Mouse (Mus musculus): ENCODE measurements around the gene Mpped1.

Gene Mpped1

GRCm38 (mm10) chr15:83796924-83797323, 17.7 kb downstream of the Mpped1 start:
- no peak for DNase-seq

- DNase-seq, result no peak
Observed at GRCm38 (mm10) chr15:83798964-83799363, 19.7 kb downstream of the Mpped1 start.

GRCm38 (mm10) chr15:83801011-83801410, 21.7 kb downstream of the Mpped1 start:
- no peak for DNase-seq

GRCm38 (mm10) chr15:83814106-83814505, 34.8 kb downstream of the Mpped1 start:
- DNase-seq, result no peak

GRCm38 (mm10) chr15:83828011-83828410, 48.7 kb downstream of the Mpped1 start:
- DNase-seq, result no peak

DNA sequence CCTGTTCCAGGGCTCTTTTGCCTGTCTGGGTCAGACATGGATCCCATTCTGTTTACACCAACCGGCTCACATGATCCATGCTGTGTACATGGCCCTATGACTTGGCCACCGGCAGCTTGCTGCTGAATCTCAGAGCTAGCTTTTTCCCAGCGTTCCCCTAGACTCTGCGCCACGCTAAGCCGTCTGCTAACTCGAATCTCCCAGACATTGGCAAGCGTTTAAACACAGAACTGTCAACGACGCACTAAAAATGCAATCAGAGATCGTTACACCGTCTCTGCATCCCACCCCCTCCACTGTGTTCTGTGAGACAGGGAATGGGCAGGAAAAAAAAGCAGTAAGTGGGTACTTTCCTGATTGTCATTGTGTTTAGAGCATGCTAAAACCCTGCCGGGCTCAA, 50.0 kb downstream of the Mpped1 start:
- DNase-seq, result no peak

DNA sequence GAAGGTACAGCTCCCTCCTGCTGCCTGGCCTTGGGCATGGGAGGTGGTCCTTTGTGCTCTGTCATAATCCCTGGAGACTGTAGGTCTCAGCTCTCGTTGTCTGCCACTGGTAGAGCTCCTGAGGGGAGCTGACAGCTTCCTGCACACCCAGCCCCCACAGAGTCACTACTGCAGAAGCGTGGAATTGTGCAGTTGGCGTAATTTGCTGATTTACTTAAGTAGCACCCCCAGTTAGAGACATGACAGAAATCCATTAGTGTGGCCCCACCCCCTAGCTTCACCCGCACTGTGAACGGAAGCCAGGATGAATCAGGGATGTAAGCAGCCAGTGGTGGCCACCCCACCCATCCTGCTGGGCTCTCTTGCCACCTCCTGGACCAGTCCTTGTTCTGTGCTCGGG, 53.0 kb downstream of the Mpped1 start:
- DNase-seq, result no peak

DNA sequence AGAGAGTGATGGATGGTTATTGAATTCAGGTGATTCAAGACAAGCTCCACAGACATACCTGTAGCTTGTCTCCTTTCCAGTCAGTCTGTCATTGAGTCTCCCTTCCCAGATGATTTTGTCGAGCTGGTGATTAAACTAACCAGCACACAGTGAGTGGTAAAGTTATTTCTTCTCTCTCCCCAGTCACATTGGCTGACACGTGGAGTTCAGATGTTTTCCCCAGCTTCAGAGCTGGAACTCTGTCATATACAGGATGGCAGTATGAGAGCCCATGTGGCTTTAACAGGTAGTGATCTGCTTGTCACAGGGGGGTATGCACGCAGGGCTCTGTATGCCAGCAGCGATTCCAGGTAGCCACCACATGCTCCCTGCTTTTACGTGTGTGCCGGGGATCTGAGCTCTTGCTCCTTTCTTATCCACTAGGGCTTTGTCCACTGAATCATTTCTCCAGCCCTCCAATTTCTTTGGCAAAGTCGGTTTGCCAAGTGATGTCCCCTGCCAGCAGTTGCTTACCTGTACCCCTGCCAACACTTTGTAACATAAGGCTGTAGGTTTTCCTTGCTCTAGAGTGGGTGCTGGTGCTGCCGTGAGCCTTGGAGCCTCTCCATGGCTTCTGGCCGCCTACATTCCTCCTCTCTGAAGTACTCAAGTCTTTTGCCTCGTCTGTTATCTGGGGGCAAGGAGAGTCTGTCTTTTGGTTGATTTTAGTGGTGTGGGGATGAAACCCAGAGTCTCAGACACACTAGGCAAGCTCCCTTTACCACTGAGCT, 61.9 kb downstream of the Mpped1 start:
- DNase-seq, result no peak

DNA sequence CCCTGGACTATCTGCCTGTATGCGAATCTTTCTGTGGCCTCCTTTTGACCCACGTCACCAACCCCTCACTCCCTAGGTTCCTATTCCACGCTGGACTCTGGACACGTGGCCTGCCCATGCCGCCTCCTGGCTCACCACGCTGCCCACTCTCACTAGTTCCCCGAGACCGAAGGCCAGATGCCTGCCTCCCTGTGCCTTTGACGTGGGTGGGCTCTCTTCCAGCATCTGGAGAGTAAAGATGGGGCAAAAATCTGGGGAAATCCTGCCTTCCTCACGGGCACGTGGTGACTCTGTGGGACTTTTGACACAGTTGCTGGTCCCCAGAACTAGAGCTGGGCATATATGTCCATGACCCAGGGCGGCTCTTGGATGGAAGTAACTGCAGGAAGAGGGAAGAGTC, 63.2 kb downstream of the Mpped1 start:
- DNase-seq, result no peak

- DNase-seq, result no peak
Observed at GRCm38 (mm10) chr15:83842915-83843789, 63.9 kb downstream of the Mpped1 start.

GRCm38 (mm10) chr15:83845734-83846133, 66.5 kb downstream of the Mpped1 start:
- DNase-seq, result no peak

DNA sequence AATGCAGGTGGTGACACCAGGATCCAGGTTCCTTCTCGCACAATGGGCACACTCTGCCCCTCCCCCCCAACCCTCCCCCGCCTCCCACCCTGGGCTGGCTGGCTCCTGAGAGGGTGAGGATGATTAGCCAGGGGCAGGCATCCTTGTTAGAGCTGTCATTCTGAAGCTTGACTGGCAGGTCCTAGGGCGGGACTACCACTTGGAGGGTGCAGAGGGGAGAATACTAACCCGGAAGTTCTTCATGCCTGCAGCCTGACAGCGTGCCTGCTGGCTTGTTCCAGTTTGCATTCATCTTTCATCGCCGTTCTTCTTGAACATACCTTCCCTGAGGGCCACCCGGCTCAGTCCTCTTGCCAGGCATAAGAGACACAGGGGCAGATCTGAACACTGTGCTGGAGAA, 67.3 kb downstream of the Mpped1 start:
- no peak for DNase-seq

- DNase-seq, result no peak
Observed at GRCm38 (mm10) chr15:83847512-83847911, 68.2 kb downstream of the Mpped1 start.

DNA sequence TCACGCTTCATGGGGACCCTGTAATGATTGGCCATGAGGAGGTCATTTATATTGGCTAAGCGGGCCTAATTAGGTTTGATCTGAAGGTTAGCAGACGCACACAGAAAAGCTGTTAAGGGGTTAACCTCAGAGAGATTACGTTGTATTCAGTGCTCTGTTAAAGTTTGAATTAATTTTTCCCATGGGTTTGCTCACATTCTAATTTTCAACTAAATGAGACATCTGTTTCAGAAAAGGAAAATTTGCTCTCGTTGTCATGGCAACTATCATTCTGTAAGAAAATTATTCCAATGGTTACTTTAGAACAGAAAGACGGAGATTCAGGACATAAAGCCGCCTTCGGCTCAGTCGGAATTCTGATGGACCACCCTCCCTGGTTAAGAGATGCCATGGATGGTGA, 68.9 kb downstream of the Mpped1 start:
- no peak for DNase-seq

GRCm38 (mm10) chr15:83853400-83853811, 74.1 kb downstream of the Mpped1 start:
- DNase-seq, result no peak

GRCm38 (mm10) chr15:83857129-83857528, 77.9 kb downstream of the Mpped1 start:
- peak; percentile 68 for DNase-seq

DNA sequence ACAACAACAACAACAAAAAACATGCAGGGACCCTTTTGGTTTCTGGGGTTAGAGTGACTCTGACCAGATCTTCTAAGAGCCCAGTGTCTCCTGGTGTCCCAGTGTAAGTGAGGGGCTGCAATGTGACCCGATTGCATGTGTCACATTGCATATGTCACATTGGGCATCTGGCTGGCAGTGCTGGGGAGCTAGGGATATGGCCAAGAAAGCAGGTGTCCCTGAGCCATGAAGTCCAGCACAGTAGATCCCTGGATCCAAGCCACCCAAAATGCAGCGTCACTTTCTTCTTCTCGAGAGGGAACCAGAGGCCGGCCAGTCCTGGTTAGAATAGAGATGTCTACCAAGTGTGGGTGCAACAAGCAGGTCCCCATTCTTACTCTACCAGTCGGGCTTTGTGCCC, 86.4 kb downstream of the Mpped1 start:
- DNase-seq, result no peak

DNA sequence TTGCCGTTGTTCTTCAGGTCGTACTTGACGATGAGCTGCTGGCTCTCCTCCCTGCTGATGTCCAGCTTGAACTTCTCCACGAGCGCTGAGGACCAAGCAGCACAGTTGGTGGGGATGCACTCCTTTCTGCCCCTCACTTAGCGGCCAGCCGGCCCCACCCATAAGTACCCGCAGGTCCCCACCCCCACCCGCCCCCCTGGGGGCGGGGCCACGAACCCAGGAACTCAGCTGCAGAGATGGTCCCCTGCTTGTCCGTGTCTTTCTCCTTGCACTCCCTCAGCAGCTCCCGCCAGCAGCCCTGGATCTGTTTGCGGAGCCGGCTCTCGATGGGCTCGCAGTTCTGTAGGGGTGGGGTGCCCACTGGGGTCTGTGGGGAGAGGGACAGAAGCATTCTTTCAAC, 91.7 kb downstream of the Mpped1 start:
- DNase-seq, result no peak

DNA sequence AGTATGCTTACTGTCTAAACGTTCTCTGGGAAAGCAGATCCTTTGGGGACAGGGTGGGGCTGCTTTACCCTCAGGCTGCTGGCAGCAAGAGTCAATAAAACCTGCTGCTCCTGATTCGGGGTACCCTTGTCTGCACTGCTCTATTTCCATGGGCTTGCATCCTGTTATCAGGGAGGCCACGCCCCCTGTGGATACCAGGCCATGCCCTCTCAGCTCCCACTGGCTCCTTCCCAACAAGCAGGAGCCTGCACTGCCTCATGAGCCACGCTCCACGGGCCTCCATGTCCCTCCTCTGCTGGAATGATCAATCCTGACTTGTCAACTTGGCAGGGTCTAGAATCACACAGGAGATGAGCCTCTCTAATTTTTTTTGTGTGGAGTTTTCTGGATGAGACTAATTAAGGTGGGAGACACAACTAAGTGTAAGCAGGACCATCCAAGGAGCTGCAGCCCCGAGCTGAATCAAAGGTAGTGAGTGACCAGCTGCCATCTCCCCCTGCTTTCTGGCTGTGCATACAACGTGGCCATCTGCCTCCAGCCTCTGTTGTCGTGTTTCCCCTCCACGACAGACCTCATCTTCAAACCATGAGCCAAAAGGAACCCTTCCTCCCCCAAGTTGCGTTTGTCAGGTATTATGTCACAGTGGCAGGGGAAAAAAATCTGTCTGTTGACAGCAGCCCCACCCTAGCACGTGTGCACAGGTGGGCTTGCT, 98.0 kb downstream of the Mpped1 start:
- DNase-seq, result no peak

- no peak for DNase-seq
Observed at GRCm38 (mm10) chr15:83877898-83878297, 98.6 kb downstream of the Mpped1 start.

DNA sequence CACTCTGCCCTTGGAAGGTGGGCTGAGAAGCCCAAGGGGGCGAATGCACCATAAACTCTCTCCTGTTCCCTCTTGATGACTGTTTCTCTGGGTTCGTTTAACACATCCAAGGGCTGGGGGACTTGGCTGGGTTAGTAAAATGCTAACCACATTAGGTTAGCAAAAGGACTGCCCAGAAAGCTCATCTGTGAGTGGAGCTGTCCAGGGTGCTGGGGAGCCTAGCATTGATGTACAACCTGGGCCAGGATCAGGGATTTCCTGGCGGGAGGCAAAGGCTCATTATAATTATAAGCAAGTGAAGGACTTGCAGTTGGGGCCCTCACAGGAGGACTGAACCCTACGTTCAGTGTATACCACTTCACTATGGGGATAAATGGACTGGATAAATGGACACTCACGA, 100.6 kb downstream of the Mpped1 start:
- peak; percentile 9 for DNase-seq

GRCm38 (mm10) chr15:83883821-83884220, 104.6 kb downstream of the Mpped1 start:
- no peak for DNase-seq

GRCm38 (mm10) chr15:83884291-83884690, 105.0 kb downstream of the Mpped1 start:
- DNase-seq, result no peak

- no peak for DNase-seq
Observed at GRCm38 (mm10) chr15:83892871-83893270, 113.6 kb downstream of the Mpped1 start.
